Mouse (Mus musculus): ENCODE results near the gene Fbxw2.
"Not testable (repeated sequence)": the region's sequence is repeated elsewhere in the genome, so short reads cannot be mapped to it uniquely, and the experiment has no call there.

Fbxw2 gene

DNA sequence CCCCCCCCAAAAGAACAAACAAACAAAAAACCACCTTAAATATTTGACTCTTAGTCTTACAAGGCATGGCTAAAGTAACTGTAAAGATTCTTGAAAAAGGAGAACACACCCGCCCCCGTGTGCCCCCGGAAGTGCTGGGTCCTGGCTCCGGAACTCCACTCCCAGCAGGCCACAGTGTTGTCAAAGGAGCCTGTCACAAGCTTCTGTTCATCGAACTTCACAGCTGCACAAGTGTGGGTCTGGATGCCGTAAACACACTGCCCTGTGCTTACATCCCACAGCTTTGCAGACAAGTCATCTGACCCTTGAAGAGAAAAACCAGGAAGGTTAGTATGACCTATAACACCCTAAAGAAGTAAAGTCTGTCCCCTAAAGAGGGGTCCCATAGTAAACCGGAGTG lies 13.4 kb downstream of the Fbxw2 start:
- no peak for ATAC-seq (ENCODE audit: low TSS enrichment)

DNA sequence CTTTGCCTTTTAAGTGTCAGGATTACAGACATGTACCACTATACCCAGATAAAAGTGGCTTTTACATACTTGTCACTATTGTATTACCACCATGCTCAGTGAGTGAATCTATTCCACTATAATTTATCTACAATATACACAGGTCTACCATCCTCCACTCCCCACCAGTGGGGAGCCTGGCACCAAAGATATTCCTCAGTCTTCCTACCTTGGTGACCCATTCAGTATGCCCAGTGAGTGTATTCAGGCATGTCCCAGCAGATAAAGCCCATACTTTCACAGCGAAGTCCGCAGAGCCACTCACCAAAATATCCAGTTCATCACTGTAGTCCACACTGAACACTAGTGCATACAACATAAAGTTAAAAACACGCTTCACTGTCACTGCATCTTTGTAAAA lies 15.3 kb downstream of the Fbxw2 start:
- no peak for ATAC-seq (ENCODE audit: low TSS enrichment)

DNA sequence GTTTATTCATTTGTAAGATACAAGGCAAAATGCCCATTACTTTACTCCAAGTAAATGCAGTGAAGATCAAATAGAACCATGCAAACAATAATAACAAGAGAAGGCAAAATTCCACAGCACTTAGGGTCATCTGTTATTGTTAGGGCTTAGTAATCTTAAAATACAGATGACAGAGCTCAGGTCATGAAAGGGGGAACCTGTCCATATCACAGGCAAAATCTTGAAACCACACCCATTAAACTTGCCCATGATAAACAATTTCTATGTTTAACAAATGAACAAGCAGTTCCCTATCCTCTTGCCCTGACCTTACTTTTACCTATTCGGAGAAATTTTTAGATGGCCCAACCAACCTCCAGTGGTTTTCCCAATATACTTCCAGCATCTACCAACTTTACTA lies 16.5 kb downstream of the Fbxw2 start:
- ATAC-seq (ENCODE audit: low TSS enrichment) = no peak

DNA sequence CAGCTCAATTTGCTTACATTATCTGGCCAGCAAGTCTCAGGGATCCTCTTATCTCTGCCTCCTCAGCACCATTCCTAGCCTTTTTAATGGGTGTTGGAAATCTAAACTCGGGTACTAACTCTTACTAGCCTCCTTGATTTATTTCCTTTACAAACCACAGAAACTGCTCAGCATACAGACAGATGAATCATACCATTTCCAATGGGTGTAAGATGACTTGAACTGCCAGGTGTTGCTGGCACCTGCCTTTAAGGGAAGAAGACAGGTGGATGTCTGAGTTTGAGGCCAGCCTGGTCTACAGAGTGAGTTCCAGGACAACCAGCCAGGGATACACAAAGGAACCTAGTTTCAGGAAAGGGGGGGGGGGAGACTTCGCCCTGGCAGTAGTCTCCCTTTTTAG lies 18.1 kb downstream of the Fbxw2 start:
- no peak for ATAC-seq (ENCODE audit: low TSS enrichment)

GRCm38 (mm10) chr2:34805364-34805950 lies 20.7 kb downstream of the Fbxw2 start:
- ATAC-seq (ENCODE audit: low TSS enrichment) = no peak

- no peak for ATAC-seq (ENCODE audit: low TSS enrichment)
These were observed 21.3 kb downstream of the Fbxw2 start for GRCm38 (mm10) chr2:34804815-34805214.

DNA sequence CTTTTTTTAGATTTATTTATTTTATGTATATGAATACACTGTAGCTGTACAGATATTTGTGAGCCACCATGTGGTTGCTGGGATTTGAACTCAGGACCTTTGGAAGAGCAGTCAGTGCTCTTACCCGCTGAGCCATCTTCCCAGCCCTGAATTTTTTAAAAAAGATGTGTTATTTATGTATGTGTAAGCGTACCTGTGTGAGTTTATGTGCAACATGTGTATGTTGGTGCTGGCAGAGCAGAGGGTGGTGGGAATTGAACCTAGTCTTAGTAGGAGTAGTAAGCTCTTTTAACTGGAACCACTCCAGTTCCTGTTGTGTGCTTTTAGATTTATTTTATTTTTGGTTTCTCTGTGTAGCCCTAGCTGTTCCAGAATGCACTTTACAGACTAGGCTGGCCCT lies 21.9 kb downstream of the Fbxw2 start:
- no peak for ATAC-seq (ENCODE audit: low TSS enrichment)

DNA sequence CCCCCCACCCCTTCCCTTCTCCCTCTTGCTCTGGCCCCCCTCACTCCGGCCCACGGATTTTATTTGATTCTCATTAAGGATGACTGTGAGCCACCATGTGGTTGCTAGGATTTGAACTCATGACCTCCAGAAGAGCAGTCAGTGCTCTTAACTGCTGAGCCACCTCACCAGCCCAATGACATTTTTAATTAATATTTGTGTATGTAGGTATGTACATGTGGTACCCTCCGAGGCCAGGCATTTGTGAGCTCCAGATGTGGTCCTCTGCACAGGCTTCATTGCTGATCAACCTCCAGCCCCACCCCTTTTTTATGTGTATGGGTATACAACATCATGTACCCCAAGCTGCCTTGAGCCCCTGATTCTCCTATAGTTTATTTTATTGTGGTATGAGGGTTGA lies 22.4 kb downstream of the Fbxw2 start:
- ATAC-seq (ENCODE audit: low TSS enrichment) = no peak

DNA sequence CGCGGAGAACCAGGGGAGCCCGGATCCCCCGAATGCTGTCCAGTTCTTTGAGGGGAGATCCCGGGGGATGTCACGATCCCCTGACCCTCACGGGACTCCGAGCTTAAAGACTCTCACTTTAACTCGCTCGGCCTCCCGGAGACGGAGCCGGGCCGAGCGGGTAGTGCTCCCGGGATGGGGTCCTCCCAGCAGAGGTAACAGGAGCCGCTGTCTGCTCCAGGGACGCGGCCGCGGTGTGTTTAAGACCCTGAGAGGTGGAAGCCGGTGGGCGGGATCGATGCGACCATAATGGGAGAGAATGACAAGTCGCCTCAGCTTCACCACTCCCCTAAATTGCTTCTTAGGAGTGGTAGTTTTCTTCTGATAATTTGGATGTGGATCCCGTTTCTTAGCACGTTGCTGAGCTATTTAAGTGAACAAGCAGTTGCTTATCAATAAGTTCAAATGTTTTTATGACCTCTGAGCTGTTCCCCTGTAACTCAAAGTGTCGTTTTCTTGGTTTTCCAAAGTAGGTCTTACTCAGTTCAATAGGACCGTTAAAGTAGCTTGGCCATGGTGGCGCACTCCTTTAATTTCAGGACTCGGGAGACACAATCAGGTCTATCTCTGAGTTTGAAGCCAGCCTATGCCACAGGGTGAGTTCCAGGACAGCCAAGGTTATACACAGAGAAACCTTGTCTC lies 23.4 kb downstream of the Fbxw2 start:
- ATAC-seq (ENCODE audit: low TSS enrichment) = peak; percentile 41

DNA sequence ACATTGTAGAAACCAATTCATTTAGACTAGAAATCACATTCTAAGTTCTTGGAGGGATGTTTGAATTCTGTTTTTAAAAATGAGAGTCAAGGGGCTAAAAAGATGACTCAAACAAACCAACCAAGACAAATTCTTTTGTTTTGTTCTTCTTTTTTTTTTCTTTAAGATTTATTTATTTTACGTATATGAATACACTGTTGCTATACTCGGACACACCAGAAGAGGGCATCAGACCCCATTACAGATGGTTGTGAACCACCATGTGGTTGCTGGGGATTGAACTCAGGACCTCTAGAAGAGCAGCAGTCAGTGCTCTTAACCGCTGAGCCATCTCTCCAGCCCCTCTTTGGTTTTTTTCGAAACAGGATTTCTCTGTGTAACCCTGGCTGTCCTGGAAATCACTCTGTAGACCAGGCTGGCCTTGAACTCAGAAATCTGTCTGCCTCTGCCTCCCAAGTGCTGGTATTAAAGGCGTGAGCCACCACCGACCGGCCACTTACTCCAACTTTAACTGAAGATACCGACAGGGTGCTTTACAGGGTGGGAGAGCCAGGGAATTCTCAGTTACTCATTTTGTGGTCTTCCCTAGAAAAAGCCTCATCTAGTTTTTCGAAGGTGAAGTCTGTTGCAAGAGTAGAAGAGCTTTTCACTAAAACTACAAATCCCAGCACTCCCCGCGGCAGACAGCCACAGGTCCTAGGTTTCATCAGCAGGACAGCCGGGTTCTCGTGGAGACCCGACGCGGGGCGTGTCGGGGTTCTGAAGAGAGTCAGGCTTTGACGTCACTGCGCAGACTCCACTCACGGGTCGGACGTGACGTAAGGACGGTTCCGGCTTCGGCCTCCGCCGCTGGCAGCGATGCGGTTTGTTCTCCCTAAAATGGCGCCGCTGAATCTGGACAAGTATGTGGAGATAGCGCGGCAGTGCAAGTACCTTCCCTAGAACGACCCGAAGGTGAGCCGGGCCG lies 24.3 kb downstream of the Fbxw2 start:
- peak; percentile 95 for ATAC-seq (ENCODE audit: low TSS enrichment)

DNA sequence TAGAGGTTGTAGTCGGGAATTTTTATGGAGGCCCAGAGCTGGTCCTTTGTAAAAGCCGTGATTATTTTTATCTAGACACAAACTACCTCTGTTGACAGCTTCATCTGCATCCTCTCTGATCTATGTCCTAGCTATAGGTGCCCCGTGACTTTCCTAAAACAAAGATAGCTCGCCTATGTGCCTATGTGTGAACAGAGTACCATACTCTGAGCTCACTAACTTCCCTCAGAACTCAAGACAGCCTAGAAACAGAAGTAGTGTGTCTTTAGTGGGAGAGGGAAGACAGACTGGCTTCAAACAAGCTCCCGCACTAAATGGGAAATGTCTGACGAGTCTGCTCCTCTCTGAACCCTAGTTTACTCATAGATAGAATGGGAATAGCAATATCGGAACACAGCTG lies 25.7 kb downstream of the Fbxw2 start:
- no peak for ATAC-seq (ENCODE audit: low TSS enrichment)

GRCm38 (mm10) chr2:34799357-34800256 lies 26.5 kb downstream of the Fbxw2 start, which contains the start of gene Rabepk:
Rabepk (minus strand) TSS chr2:34799912.
- peak; percentile 76 for ATAC-seq (ENCODE audit: low TSS enrichment)

DNA sequence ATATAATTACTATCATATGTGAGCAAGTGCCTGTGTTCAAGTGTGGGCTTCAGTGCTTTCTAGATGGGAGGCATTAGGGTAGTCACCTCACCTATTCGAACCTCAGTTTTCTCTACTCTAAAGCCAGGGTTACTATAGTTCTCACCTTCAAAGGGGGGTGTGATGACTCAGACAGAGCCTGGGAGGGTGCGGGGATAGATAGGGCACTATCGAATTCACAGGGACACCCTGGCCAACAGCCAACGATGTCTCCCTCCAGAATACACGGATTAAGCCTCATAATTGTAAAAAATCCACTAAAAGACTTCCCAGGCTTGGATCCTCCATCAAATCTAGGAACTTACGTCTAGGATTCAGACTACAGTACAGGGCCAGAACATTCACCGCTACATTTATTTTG lies 30.7 kb downstream of the Fbxw2 start:
- no peak for ATAC-seq (ENCODE audit: low TSS enrichment)

GRCm38 (mm10) chr2:34794511-34794910 lies 31.6 kb downstream of the Fbxw2 start:
- ATAC-seq (ENCODE audit: low TSS enrichment) = no peak

- not testable (repeated sequence) for ATAC-seq (ENCODE audit: low TSS enrichment)
These were observed 33.6 kb downstream of the Fbxw2 start for GRCm38 (mm10) chr2:34792543-34792942.

DNA sequence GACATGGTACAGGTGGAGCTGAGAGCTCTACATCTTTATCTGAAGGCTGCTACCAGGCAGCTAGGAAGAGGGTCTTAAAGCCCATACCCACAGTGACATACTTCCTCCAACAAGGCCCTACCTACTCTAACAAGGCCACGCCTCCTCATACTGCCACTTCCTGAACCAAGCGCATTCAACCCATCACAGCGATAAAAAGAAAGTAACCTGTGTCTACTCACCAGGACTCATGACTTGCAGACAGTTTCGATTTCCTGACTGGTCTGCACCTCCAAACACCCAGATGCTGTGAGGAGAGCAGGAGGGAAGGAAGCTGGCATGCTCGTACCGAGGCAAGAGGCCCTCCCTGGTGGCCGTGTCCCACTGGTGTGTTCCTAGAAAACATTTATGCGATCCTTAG lies 35.8 kb downstream of the Fbxw2 start:
- ATAC-seq (ENCODE audit: low TSS enrichment) = no peak

DNA sequence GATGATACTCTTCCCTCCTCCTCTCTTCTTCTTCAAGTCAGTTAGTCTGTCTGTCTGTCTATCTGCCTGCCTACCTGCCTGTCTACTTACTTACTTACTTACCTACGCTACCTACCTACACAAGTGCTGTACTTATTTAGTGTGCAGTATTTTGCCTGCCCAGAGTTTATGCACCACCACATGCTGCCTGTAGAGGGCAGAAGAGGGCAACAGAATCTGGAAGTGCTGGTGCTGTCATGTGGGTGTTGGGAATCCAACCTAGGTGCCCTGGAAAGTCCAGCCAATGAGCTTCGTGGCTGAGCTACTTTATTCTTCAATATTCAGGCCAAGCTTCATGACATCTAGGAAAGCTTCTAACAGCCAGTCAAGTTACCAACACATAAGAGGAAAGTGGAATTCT lies 42.0 kb downstream of the Fbxw2 start:
- no peak for ATAC-seq (ENCODE audit: low TSS enrichment)

DNA sequence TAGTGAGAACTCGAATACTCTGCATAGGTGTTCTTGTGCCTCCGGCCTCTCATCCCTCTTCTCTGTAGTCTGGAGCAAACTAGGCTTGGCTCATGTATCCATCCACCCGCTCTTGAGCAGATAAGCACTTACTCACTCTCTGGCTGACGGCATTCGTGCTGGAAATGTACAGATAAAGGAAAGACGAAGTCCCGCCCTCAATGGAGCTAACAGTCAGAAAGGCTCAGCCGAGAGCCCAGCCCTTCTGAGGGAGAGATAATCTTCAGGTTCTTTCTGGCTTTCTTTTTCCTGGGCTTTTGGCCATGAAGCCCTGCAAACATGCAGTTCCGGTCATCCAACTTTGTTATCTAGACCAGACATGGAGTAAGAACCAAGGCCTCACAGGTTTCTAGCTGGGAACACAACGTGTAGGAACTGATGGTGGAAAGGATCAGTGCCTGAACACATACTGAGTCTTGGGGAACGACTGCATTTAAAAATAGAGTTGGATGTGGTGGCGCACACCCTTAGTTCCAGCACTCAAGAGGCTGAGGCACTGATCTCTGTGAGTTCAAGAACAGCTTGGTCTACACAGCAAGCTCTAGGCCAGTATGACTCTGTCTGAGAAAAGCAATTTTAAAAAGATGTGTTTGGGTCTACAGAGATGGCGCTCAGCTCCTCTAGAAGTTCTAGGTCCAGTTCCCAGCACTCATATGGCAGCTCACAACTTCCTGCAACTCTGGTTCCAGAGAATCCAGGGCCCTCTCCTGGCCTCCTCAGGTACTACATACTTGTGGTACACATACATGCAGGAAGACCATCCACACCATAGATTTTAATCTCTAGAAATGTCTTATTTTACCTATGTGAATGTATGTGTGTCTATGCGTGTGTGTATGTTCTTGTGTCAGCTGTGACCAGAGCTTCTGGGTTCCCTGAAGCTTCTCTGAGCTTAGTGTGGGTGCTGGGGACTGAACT lies 42.8 kb downstream of the Fbxw2 start:
- no peak for ATAC-seq (ENCODE audit: low TSS enrichment)

GRCm38 (mm10) chr2:34777237-34777868 lies 48.8 kb downstream of the Fbxw2 start:
- no peak for ATAC-seq (ENCODE audit: low TSS enrichment)

DNA sequence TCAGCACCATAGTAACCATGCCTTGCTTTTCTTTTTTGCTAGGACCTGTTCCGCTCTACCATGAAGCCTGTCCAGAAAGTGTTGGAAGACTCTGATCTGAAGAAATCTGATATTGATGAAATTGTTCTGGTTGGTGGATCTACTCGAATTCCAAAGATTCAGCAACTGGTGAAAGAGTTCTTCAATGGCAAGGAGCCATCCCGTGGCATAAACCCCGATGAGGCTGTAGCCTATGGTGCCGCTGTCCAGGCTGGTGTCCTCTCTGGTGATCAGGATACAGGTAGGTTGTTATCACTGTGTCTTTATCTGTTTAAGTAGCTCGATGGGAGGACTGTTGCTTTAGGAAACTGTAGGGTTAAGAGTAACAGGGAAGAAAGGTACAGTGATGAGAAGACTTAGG lies 51.6 kb downstream of the Fbxw2 start:
- ATAC-seq (ENCODE audit: low TSS enrichment) = no peak

All from frontal cortex, adult (tissue).